Mouse (Mus musculus) CD4-positive, CD25-positive, alpha-beta regulatory T cell, adult 2 months (primary cell): ENCODE results near the gene Fbxw8.

Experiments used
- DNase-seq: peaks from one replicate; pipeline ENCODE4 v3.0.0-alpha.2; 2012; ENCODE audit warnings: low read depth, low spot score

The Fbxw8 gene

GRCm38 (mm10) chr5:118026343-118026742 lies 128.9 kb downstream of the Fbxw8 start:
- DNase-seq = no peak

- DNase-seq = peak; percentile 41
Observed at GRCm38 (mm10) chr5:118025880-118026279, 129.4 kb downstream of the Fbxw8 start.

- no peak for DNase-seq
Observed at GRCm38 (mm10) chr5:118023053-118023452, 132.2 kb downstream of the Fbxw8 start.

GRCm38 (mm10) chr5:118019905-118020304 lies 135.4 kb downstream of the Fbxw8 start:
- no peak for DNase-seq

- DNase-seq = no peak
Observed at GRCm38 (mm10) chr5:118017527-118017926, 137.7 kb downstream of the Fbxw8 start.

- no peak for DNase-seq
Observed at GRCm38 (mm10) chr5:118015669-118016068, 139.6 kb downstream of the Fbxw8 start.

GRCm38 (mm10) chr5:118015028-118015427 lies 140.2 kb downstream of the Fbxw8 start:
- no peak for DNase-seq
